Mouse (Mus musculus) kidney, adult 2 months (tissue): ENCODE measurements around the gene Gm20489.

Experiments used
- CTCF ChIP-seq: fragments of 200-500 bp; conservative IDR thresholded peaks from 2 replicates; pipeline ENCODE4 v1.5.1; 2011; ENCODE audit warnings: low read depth, mild to moderate bottlenecking, control low read depth, low read length, moderate library complexity, mixed read lengths; ENCODE audit not compliant: insufficient read depth, insufficient read length
- POLR2A ChIP-seq: fragments of 200-500 bp; IDR thresholded peaks from one replicate; pipeline ENCODE4 v1.6.1; 2011; ENCODE audit warnings: low read depth, low read length, control low read depth

- TF ChIP-seq POLR2A: no peak
- TF ChIP-seq CTCF: no peak
Measured at GRCm38 (mm10) chrX:101309299-101309698, 40.5 kb upstream of the Gm20489 start.
